Mouse (Mus musculus): ENCODE measurements at regions not wholly inside any gene's neighbourhood (a gene's known extent, or its start where the extent isn't known, plus 50 kb on each side); places are given as distances from the start of the nearest gene placed in this dataset.

DNA sequence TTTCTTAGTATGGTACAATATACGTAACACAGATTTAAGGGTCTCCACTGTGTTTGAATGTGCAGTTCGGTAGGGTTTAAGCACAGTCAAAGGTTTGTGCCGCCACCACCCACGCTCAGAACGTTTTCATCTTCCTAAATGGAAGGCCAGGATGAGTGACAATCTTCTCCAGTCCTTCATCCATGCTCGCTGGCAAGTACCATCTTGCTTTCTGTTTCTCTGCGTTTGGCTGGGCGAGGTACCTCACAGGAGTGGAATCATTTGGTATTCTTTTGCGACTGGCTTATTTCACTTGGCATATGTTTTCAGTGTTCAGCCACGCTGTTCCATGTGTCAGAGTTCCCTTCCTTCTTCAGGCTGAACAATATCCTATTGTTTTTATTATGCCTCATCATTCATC lies 342.3 kb downstream of the Pax1 start:
- TF ChIP-seq CTCF (IDR thresholded peaks at IDR 0.05; ENCODE audit: low read depth) (no peak), EP300 (IDR thresholded peaks at IDR 0.05; ENCODE audit: low read depth) (no peak)
